Mouse (Mus musculus): Measurements from ENCODE around the gene Wnt3. TPM values are rescaled to one million over a fixed set of nuclear protein-coding genes. Genes with fewer than 3 reads are reported as not detected.

The Wnt3 gene
- polyA plus RNA-seq, 1 experiment from 2014 or later = 0.23 TPM

DNA sequence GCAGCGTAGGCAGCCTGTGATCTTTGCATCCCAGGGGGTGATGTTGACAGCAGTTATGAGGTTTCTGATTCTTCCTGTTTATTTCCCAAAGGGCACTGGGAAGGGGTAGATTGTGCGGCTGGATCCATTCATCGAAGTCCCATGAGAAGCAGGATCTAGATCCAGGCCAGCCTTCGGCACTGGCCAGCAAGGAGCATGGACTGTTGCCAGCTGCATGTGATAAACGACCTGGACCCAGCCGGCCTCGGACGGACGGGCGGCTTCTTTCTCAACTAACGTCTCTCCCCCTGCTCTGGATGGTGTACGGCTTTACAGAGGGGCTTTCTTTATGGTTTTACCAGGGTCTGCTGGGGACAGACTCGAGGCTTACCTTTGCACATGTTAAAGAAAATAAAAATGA is 42.0 kb downstream of the Wnt3 start:
- H3K36me3 ChIP-seq (ENCODE audit: control insufficient read depth, insufficient read depth, low read length) = no peaks in the 10 kb centered on the region
- H3K9me3 ChIP-seq (replicated peaks; ENCODE audit: control insufficient read depth, low read length) = no peaks in the 10 kb centered on the region
- H3K9ac ChIP-seq (ENCODE audit: low read depth, low read length) = no peak overlapping the region
- H3K4me3 ChIP-seq (ENCODE audit: low read depth, low read length) = no peak overlapping the region
- peaks cover 27% of the 10 kb centered on the region for H3K27me3 ChIP-seq (ENCODE audit: control insufficient read depth, insufficient read depth, low read length)
- no peak overlapping the region for H3K4me2 ChIP-seq
- H3K27ac ChIP-seq (ENCODE audit: low read depth, low read length) = no peak overlapping the region
- 58% methylated on average over 13 of the region's 13 CpGs for WGBS (ENCODE audit: insufficient replicate concordance)
- ATAC-seq (replicated peaks; ENCODE audit: insufficient number of reproducible peaks, low FRiP score, low TSS enrichment) = no peak
- peaks cover 7% of the 10 kb centered on the region; the same call in 1 of the 2 replicates for H3K4me1 ChIP-seq (ENCODE audit: control insufficient read depth, insufficient read depth, low read length)

DNA sequence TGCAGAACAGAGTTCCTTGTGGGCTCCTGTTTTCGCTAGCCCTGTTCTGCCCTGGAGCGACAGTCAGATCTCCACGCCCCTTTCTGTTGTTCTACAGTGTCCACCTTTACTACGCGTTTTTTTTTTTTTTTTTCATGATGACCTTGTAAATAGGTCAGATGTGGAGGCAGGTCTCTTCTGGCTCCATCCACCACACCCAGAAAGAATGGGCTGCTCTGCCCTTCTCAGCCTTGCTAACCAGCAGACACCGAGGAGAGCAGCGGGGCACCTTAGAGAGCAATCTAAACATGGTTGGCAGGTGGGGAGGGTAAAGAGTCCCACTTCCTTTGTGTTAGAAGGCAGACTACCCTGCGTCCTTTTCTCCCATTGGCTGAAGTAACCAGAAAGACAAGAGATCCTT is 42.8 kb downstream of the Wnt3 start:
- Histone ChIP-seq H3K27ac (ENCODE audit: low read depth, low read length) (no peak overlapping the region), H3K4me1 (ENCODE audit: control insufficient read depth, insufficient read depth, low read length) (peaks cover 7% of the 10 kb centered on the region; the same call in 1 of the 2 replicates), H3K9me3 (replicated peaks; ENCODE audit: control insufficient read depth, low read length) (no peaks in the 10 kb centered on the region), H3K36me3 (ENCODE audit: control insufficient read depth, insufficient read depth, low read length) (no peaks in the 10 kb centered on the region), H3K9ac (ENCODE audit: low read depth, low read length) (no peak overlapping the region), H3K27me3 (ENCODE audit: control insufficient read depth, insufficient read depth, low read length) (peaks cover 20% of the 10 kb centered on the region), H3K4me2 (no peak overlapping the region), H3K4me3 (ENCODE audit: low read depth, low read length) (no peak overlapping the region)
- no peak for ATAC-seq (replicated peaks; ENCODE audit: insufficient number of reproducible peaks, low FRiP score, low TSS enrichment)
- WGBS (ENCODE audit: insufficient replicate concordance) = 70% methylated on average over 8 of the region's 8 CpGs

DNA sequence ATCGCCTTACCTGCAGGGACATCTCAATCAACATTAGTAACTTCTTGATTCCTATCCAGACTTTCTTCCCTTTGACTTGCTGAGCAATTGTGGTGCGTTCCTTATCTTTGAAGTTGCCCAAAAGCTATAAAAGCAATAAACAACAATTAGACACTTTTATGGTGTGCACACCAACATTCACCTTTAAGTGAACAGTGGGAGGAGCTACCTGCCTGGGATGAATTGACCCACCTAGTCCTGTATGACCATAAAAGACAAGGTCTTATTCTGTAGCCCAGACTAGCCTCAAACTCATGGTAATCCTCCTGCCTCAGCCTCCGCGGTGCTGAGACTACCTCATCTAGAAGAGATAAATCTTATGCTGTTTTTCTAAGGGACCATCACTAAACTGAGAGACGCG is 53.3 kb downstream of the Wnt3 start:
- Histone ChIP-seq H3K4me3 (ENCODE audit: low read depth, low read length) (no peak overlapping the region), H3K36me3 (ENCODE audit: control insufficient read depth, insufficient read depth, low read length) (peaks cover 13% of the 10 kb centered on the region; the same call in 1 of the 2 replicates), H3K9ac (ENCODE audit: low read depth, low read length) (no peak overlapping the region), H3K4me1 (ENCODE audit: control insufficient read depth, insufficient read depth, low read length) (no peaks in the 10 kb centered on the region), H3K9me3 (replicated peaks; ENCODE audit: control insufficient read depth, low read length) (no peaks in the 10 kb centered on the region), H3K4me2 (no peak overlapping the region), H3K27ac (ENCODE audit: low read depth, low read length) (no peak overlapping the region), H3K27me3 (ENCODE audit: control insufficient read depth, insufficient read depth, low read length) (no peaks in the 10 kb centered on the region)
- ATAC-seq (replicated peaks; ENCODE audit: insufficient number of reproducible peaks, low FRiP score, low TSS enrichment) = no peak
- WGBS (ENCODE audit: insufficient replicate concordance) = 91% methylated on average over 6 of the region's 6 CpGs

DNA sequence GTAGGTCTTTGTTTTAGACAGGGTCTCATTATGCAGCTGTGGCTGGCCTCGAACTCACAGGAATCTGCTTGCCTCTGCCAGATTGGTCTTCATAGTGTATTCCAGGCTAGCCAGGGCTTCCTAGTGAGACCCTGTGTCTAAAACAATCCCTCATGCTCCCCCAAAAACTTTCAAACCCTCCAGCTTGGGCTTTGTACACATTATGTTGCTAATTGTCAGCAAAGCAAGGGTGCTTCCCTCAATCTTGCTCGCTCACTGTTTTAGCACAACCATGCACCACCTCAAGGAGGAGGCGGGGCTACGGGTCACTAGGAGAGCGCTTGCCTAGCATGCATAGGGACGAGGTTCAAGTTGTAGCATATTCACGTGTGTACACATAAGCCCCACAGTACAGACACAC is 54.9 kb downstream of the Wnt3 start:
- H3K36me3 ChIP-seq (ENCODE audit: control insufficient read depth, insufficient read depth, low read length) = peaks cover 8% of the 10 kb centered on the region; the same call in 1 of the 2 replicates
- H3K4me3 ChIP-seq (ENCODE audit: low read depth, low read length) = no peak overlapping the region
- no peak overlapping the region for H3K4me2 ChIP-seq
- 78% methylated on average over 7 of the region's 7 CpGs for WGBS (ENCODE audit: insufficient replicate concordance)
- H3K4me1 ChIP-seq (ENCODE audit: control insufficient read depth, insufficient read depth, low read length) = no peaks in the 10 kb centered on the region
- no peak overlapping the region for H3K27ac ChIP-seq (ENCODE audit: low read depth, low read length)
- no peak overlapping the region for H3K9ac ChIP-seq (ENCODE audit: low read depth, low read length)
- H3K27me3 ChIP-seq (ENCODE audit: control insufficient read depth, insufficient read depth, low read length) = no peaks in the 10 kb centered on the region
- no peaks in the 10 kb centered on the region for H3K9me3 ChIP-seq (replicated peaks; ENCODE audit: control insufficient read depth, low read length)
- ATAC-seq (replicated peaks; ENCODE audit: insufficient number of reproducible peaks, low FRiP score, low TSS enrichment) = no peak

DNA sequence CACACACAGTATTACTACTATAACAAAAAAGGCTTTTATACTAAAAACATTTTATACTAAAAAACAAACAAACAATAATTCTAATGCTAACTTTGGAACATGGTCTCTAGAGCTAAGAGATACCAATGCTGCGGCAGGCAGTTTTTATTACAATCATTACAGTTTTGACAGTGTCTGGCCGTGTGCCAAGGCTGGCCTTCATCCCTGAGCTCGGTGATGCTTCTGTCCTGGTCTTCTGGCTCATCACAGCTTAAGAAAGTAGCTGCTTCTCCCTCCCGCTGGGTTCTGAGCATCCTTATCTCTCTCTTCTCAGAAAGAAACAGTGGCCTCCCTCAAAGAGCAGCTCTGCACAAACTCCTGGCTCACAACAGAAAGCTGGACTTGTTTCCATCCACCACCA is 56.0 kb downstream of the Wnt3 start:
- ATAC-seq (replicated peaks; ENCODE audit: insufficient number of reproducible peaks, low FRiP score, low TSS enrichment) = no peak
- no peak overlapping the region for H3K9ac ChIP-seq (ENCODE audit: low read depth, low read length)
- 44% methylated on average over 4 of the region's 4 CpGs for WGBS (ENCODE audit: insufficient replicate concordance)
- no peaks in the 10 kb centered on the region for H3K27me3 ChIP-seq (ENCODE audit: control insufficient read depth, insufficient read depth, low read length)
- H3K27ac ChIP-seq (ENCODE audit: low read depth, low read length) = no peak overlapping the region
- no peak overlapping the region for H3K4me2 ChIP-seq
- no peaks in the 10 kb centered on the region for H3K4me1 ChIP-seq (ENCODE audit: control insufficient read depth, insufficient read depth, low read length)
- H3K36me3 ChIP-seq (ENCODE audit: control insufficient read depth, insufficient read depth, low read length) = peaks cover 7% of the 10 kb centered on the region; the same call in 1 of the 2 replicates
- H3K4me3 ChIP-seq (ENCODE audit: low read depth, low read length) = no peak overlapping the region
- H3K9me3 ChIP-seq (replicated peaks; ENCODE audit: control insufficient read depth, low read length) = no peaks in the 10 kb centered on the region

DNA sequence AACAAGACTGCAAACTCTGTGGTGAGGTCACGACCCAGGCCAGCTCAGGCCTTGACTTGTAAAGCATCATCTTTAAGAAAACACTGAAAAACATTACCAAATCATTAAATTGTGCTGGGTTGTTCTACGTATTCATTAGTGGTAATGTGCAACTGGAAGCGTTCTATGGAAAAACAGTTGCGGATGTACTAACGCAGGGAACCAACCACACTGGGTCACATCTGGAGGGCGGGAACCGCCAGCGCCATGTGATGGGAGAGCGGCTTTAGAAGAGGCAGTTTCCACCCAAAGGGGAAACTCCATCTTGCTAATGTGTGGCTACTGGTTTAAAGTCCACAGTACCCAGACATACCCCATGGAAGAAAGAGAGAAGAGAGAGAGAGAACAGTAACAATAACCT is 56.5 kb downstream of the Wnt3 start:
- 91% methylated on average over 9 of the region's 9 CpGs for WGBS (ENCODE audit: insufficient replicate concordance)

DNA sequence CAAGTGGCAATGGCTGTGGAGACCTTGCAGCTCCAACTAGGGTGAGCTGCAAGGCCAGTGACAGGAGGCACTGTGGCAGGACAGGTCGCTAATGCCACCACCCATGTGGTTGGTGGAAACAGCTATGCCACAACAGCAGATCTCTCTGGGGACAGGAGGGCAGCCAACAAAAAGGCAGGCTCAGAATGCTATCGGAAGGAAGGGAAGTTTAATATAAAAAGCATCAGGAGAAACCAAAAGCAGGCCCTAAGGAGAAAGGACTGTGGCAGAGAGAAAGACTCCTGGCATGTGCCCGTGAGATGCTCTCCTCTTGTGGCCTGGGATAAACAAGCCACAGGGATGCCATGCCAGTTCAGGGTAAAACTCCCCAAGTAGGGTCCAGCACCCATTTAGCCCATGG is 57.8 kb downstream of the Wnt3 start:
- Histone ChIP-seq H3K4me1 (ENCODE audit: control insufficient read depth, insufficient read depth, low read length) (no peaks in the 10 kb centered on the region), H3K9me3 (replicated peaks; ENCODE audit: control insufficient read depth, low read length) (no peaks in the 10 kb centered on the region), H3K27ac (ENCODE audit: low read depth, low read length) (no peak overlapping the region), H3K27me3 (ENCODE audit: control insufficient read depth, insufficient read depth, low read length) (no peaks in the 10 kb centered on the region), H3K36me3 (ENCODE audit: control insufficient read depth, insufficient read depth, low read length) (peaks cover 3% of the 10 kb centered on the region; the same call in 1 of the 2 replicates), H3K9ac (ENCODE audit: low read depth, low read length) (no peak overlapping the region), H3K4me3 (ENCODE audit: low read depth, low read length) (no peak overlapping the region), H3K4me2 (no peak overlapping the region)
- ATAC-seq (replicated peaks; ENCODE audit: insufficient number of reproducible peaks, low FRiP score, low TSS enrichment) = no peak
- WGBS (ENCODE audit: insufficient replicate concordance) = 85% methylated on average over 3 of the region's 3 CpGs

More for the DNA sequence above, 56.5 kb downstream of the Wnt3 start:
- H3K27me3 ChIP-seq (ENCODE audit: control insufficient read depth, insufficient read depth, low read length) = no peaks in the 10 kb centered on the region
- H3K27ac ChIP-seq (ENCODE audit: low read depth, low read length) = no peak overlapping the region
- ATAC-seq (replicated peaks; ENCODE audit: insufficient number of reproducible peaks, low FRiP score, low TSS enrichment) = no peak
- H3K4me3 ChIP-seq (ENCODE audit: low read depth, low read length) = no peak overlapping the region
- no peak overlapping the region for H3K9ac ChIP-seq (ENCODE audit: low read depth, low read length)
- H3K4me1 ChIP-seq (ENCODE audit: control insufficient read depth, insufficient read depth, low read length) = no peaks in the 10 kb centered on the region
- H3K4me2 ChIP-seq = no peak overlapping the region
- H3K36me3 ChIP-seq (ENCODE audit: control insufficient read depth, insufficient read depth, low read length) = peaks cover 7% of the 10 kb centered on the region; the same call in 1 of the 2 replicates
- H3K9me3 ChIP-seq (replicated peaks; ENCODE audit: control insufficient read depth, low read length) = no peaks in the 10 kb centered on the region

DNA sequence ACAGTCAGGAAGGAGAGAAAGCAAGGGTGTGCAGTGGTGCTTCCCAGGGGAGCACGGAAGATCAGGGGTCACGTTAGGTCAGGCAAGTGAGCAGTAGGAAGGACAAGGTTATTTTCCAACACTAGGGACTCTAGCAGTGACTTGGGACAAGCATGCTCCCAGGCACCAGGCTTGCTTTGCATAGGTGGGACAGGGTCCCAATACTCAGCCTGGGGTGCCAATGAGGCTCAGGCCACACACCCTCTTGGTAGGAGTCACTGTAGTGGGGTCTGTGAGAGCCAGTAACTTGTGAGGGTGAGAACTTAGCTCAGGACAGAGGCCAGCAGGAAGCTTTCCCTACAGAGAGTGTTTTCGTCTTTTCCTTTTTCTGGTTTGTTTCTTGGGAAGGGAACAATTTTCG is 58.4 kb downstream of the Wnt3 start:
- Histone ChIP-seq H3K27me3 (ENCODE audit: control insufficient read depth, insufficient read depth, low read length) (no peaks in the 10 kb centered on the region), H3K36me3 (ENCODE audit: control insufficient read depth, insufficient read depth, low read length) (peaks cover 3% of the 10 kb centered on the region; the same call in 1 of the 2 replicates), H3K27ac (ENCODE audit: low read depth, low read length) (no peak overlapping the region), H3K9me3 (replicated peaks; ENCODE audit: control insufficient read depth, low read length) (no peaks in the 10 kb centered on the region), H3K4me1 (ENCODE audit: control insufficient read depth, insufficient read depth, low read length) (no peaks in the 10 kb centered on the region), H3K4me3 (ENCODE audit: low read depth, low read length) (no peak overlapping the region), H3K9ac (ENCODE audit: low read depth, low read length) (no peak overlapping the region), H3K4me2 (no peak overlapping the region)
- ATAC-seq (replicated peaks; ENCODE audit: insufficient number of reproducible peaks, low FRiP score, low TSS enrichment) = no peak
- WGBS (ENCODE audit: insufficient replicate concordance) = 75% methylated on average over 4 of the region's 4 CpGs

DNA sequence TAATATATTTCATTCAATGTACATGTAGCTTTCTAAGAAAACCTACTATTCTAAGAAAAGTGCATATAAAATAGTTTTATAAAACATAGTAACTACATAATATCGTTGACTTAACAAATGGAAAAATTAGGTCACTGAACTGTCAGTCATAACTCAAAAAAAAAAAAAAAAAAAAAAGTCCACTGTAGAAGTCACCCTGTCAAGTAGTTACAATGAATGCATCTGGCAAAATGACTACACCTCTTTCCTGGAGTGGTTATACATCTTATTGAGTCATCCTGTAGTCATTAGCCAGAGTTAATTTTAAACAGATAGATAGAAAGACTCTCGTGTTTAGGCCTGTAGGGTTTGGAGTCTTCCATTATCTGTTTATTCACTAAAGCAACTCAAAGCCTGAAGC is 65.0 kb downstream of the Wnt3 start:
- H3K27me3 ChIP-seq (ENCODE audit: control insufficient read depth, insufficient read depth, low read length) = no peaks in the 10 kb centered on the region
- H3K4me1 ChIP-seq (ENCODE audit: control insufficient read depth, insufficient read depth, low read length) = no peaks in the 10 kb centered on the region
- no peak for ATAC-seq (replicated peaks; ENCODE audit: insufficient number of reproducible peaks, low FRiP score, low TSS enrichment)
- H3K27ac ChIP-seq (ENCODE audit: low read depth, low read length) = no peak overlapping the region
- H3K4me3 ChIP-seq (ENCODE audit: low read depth, low read length) = no peak overlapping the region
- H3K9me3 ChIP-seq (replicated peaks; ENCODE audit: control insufficient read depth, low read length) = no peaks in the 10 kb centered on the region
- WGBS (ENCODE audit: insufficient replicate concordance) = 78% methylated on average over 2 of the region's 2 CpGs
- H3K9ac ChIP-seq (ENCODE audit: low read depth, low read length) = no peak overlapping the region
- no peak overlapping the region for H3K4me2 ChIP-seq
- H3K36me3 ChIP-seq (ENCODE audit: control insufficient read depth, insufficient read depth, low read length) = no peaks in the 10 kb centered on the region

All from heart, embryonic 11.5 days (tissue).